Mouse (Mus musculus): ENCODE data around the gene Frmd4b. TPM values are rescaled to one million over a fixed set of nuclear protein-coding genes. Genes with fewer than 3 reads are reported as not detected.

The Frmd4b gene
- polyA plus RNA-seq, 1 experiment from 2014 or later: 13.5 TPM

DNA sequence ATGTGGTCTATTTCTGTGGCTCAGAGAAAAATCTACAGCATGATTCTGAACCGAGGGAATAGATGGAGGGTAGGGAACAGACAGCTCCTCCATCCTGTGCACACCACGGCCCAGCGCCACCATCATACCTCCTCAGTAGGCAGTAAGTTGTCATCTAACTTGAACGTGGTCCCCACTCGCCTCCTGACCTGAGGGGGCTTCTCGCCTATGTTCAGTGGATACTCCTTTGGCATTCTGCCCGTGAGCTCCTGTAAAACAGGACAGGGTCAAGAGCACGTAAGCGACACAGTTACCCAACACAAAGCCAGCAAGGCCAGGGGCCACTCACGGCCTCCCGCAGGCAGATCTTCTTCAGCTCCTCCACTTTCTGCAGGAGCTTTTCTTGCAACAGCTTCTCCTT is 311.0 kb downstream of the Frmd4b start:
- no peak overlapping the region for H3K9ac ChIP-seq (ENCODE audit: low read length)
- ATAC-seq (replicated peaks; ENCODE audit: extremely low read depth, insufficient read depth, low FRiP score): no peak
- no peak overlapping the region for H3K27ac ChIP-seq (ENCODE audit: low read length)

DNA sequence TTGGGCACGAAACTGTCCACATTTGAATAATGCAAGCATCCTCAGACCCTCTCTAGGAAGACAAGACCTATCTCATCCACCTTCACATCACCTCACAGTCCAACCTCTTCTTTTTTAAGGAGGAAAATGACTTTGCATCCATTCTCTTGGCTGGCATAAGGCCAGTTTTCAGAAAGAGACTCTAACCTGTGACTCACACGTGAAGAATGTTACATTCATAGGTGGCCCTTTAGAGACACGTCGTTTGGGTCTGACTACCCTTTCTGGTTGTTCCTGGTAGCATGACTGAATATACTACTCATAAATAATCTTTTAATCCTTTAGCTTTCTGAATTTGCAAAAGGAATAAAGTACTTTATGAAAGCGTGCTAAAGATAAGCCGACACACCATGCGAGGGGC is 311.9 kb downstream of the Frmd4b start:
- Histone ChIP-seq H3K4me3 (ENCODE audit: low read length) (no peak overlapping the region), H3K9me3 (replicated peaks; ENCODE audit: control insufficient read depth, low read length) (no peaks in the 10 kb centered on the region), H3K36me3 (ENCODE audit: control insufficient read depth, insufficient read depth) (peaks cover 5% of the 10 kb centered on the region; the same call in 1 of the 2 replicates), H3K4me1 (ENCODE audit: control insufficient read depth, insufficient read depth, low read length) (peaks cover 11% of the 10 kb centered on the region), H3K9ac (ENCODE audit: low read length) (no peak overlapping the region), H3K4me2 (ENCODE audit: low read depth, low read length) (no peak overlapping the region), H3K27ac (ENCODE audit: low read length) (no peak overlapping the region), H3K27me3 (ENCODE audit: control insufficient read depth, insufficient read depth, low read length) (no peaks in the 10 kb centered on the region)
- no peak for ATAC-seq (replicated peaks; ENCODE audit: extremely low read depth, insufficient read depth, low FRiP score)
- WGBS: 67% methylated on average over 7 of the region's 7 CpGs

More for the DNA sequence above, 311.0 kb downstream of the Frmd4b start:
- Histone ChIP-seq H3K4me2 (ENCODE audit: low read depth, low read length) (no peak overlapping the region), H3K9me3 (replicated peaks; ENCODE audit: control insufficient read depth, low read length) (no peaks in the 10 kb centered on the region), H3K4me1 (ENCODE audit: control insufficient read depth, insufficient read depth, low read length) (peaks cover 20% of the 10 kb centered on the region), H3K36me3 (ENCODE audit: control insufficient read depth, insufficient read depth) (peaks cover 5% of the 10 kb centered on the region; the same call in 1 of the 2 replicates), H3K27me3 (ENCODE audit: control insufficient read depth, insufficient read depth, low read length) (no peaks in the 10 kb centered on the region), H3K4me3 (ENCODE audit: low read length) (no peak overlapping the region)
- 87% methylated on average over 11 of the region's 11 CpGs for WGBS

DNA sequence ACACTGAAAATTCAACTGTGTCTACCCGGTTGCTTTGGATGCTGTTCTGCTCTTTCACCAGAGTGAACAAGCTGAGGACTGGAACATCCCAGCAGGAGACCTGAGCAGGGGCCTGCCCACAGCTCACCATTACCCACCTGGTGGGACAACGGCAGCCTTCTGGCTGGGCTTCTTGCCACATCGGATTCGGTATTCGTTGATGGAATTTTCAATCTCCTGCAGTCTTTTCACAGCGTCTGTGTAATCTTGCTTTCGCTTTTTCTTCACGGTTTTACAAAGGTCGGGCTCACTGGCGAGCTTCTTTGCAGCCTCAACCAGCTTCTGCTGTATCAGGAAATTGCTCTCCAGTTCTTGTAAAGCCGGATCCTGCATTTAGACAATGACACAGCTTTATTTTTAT is 312.3 kb downstream of the Frmd4b start:
- H3K36me3 ChIP-seq (ENCODE audit: control insufficient read depth, insufficient read depth): peaks cover 5% of the 10 kb centered on the region; the same call in 1 of the 2 replicates
- WGBS: 52% methylated on average over 11 of the region's 11 CpGs
- no peak for ATAC-seq (replicated peaks; ENCODE audit: extremely low read depth, insufficient read depth, low FRiP score)
- no peaks in the 10 kb centered on the region for H3K27me3 ChIP-seq (ENCODE audit: control insufficient read depth, insufficient read depth, low read length)
- H3K9ac ChIP-seq (ENCODE audit: low read length): no peak overlapping the region
- peaks cover 9% of the 10 kb centered on the region for H3K4me1 ChIP-seq (ENCODE audit: control insufficient read depth, insufficient read depth, low read length)
- no peak overlapping the region for H3K27ac ChIP-seq (ENCODE audit: low read length)
- H3K4me3 ChIP-seq (ENCODE audit: low read length): no peak overlapping the region
- H3K4me2 ChIP-seq (ENCODE audit: low read depth, low read length): peak overlapping the region; percentile 4; the same call in 1 of the 2 replicates
- H3K9me3 ChIP-seq (replicated peaks; ENCODE audit: control insufficient read depth, low read length): no peaks in the 10 kb centered on the region

GRCm38 (mm10) chr6:97303277-97304109 is 313.8 kb downstream of the Frmd4b start:
- Histone ChIP-seq H3K27me3 (ENCODE audit: control insufficient read depth, insufficient read depth, low read length) (no peaks in the 10 kb centered on the region), H3K27ac (ENCODE audit: low read length) (no peak overlapping the region), H3K9me3 (replicated peaks; ENCODE audit: control insufficient read depth, low read length) (no peaks in the 10 kb centered on the region), H3K4me1 (ENCODE audit: control insufficient read depth, insufficient read depth, low read length) (peaks cover 7% of the 10 kb centered on the region), H3K4me3 (ENCODE audit: low read length) (no peak overlapping the region), H3K36me3 (ENCODE audit: control insufficient read depth, insufficient read depth) (peaks cover 5% of the 10 kb centered on the region; the same call in 1 of the 2 replicates), H3K9ac (ENCODE audit: low read length) (no peak overlapping the region), H3K4me2 (ENCODE audit: low read depth, low read length) (no peak overlapping the region)
- 84% methylated on average over 9 of the region's 9 CpGs for WGBS
- ATAC-seq (replicated peaks; ENCODE audit: extremely low read depth, insufficient read depth, low FRiP score): no peak

DNA sequence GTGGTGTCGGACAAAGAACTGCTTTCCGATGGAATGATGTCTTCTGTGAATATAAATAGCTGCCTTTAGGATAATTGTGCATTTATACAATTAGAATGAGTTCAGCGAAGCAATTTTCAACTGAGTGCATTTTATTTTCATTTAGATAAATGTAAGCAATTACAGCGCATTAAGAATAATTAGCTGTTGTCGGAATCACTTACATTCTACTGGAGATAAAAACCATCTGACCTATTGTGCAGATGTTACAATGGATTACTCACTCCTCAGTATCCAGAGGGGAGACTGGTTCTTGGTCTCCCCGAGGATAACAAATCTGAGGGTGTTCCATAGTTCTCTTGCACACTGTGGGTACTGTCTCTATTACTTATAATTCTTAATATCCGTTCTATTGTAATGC is 315.0 kb downstream of the Frmd4b start:
- Histone ChIP-seq H3K4me2 (ENCODE audit: low read depth, low read length) (no peak overlapping the region), H3K27me3 (ENCODE audit: control insufficient read depth, insufficient read depth, low read length) (no peaks in the 10 kb centered on the region), H3K36me3 (ENCODE audit: control insufficient read depth, insufficient read depth) (peaks cover 6% of the 10 kb centered on the region; the same call in 1 of the 2 replicates), H3K9me3 (replicated peaks; ENCODE audit: control insufficient read depth, low read length) (no peaks in the 10 kb centered on the region), H3K4me1 (ENCODE audit: control insufficient read depth, insufficient read depth, low read length) (peaks cover 7% of the 10 kb centered on the region), H3K27ac (ENCODE audit: low read length) (no peak overlapping the region), H3K4me3 (ENCODE audit: low read length) (no peak overlapping the region), H3K9ac (ENCODE audit: low read length) (no peak overlapping the region)
- no peak for ATAC-seq (replicated peaks; ENCODE audit: extremely low read depth, insufficient read depth, low FRiP score)
- WGBS: 83% methylated on average over 7 of the region's 7 CpGs

DNA sequence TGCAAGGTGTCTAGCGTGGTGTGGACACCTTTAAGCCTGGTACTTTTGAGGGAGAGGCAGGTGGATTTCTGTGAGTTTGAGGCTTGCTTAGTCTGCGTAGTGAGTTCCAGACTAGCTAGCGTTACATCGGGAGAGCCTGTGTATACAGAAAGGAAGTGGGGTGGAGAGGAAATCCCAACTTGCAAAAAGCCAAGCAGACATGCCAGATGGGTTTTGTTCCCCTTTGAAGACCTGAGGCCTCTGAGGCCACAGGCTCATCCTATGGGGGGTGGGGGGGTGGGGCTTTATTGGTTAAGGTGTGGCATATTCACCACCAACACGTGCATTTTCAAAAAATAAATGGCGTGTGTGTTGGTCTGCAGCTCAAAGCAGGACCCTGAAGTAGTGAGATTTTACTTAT is 316.7 kb downstream of the Frmd4b start:
- Histone ChIP-seq H3K36me3 (ENCODE audit: control insufficient read depth, insufficient read depth) (peaks cover 15% of the 10 kb centered on the region), H3K4me1 (ENCODE audit: control insufficient read depth, insufficient read depth, low read length) (peaks cover 8% of the 10 kb centered on the region)

GRCm38 (mm10) chr6:97300180-97300579 is 317.2 kb downstream of the Frmd4b start:
- Histone ChIP-seq H3K36me3 (ENCODE audit: control insufficient read depth, insufficient read depth) (peaks cover 19% of the 10 kb centered on the region), H3K4me2 (ENCODE audit: low read depth, low read length) (no peak overlapping the region), H3K9ac (ENCODE audit: low read length) (no peak overlapping the region), H3K9me3 (replicated peaks; ENCODE audit: control insufficient read depth, low read length) (no peaks in the 10 kb centered on the region), H3K4me3 (ENCODE audit: low read length) (no peak overlapping the region), H3K27ac (ENCODE audit: low read length) (no peak overlapping the region), H3K27me3 (ENCODE audit: control insufficient read depth, insufficient read depth, low read length) (no peaks in the 10 kb centered on the region), H3K4me1 (ENCODE audit: control insufficient read depth, insufficient read depth, low read length) (peaks cover 3% of the 10 kb centered on the region; the same call in 1 of the 2 replicates)
- no peak for ATAC-seq (replicated peaks; ENCODE audit: extremely low read depth, insufficient read depth, low FRiP score)
- WGBS: 93% methylated on average over 6 of the region's 6 CpGs

More for the DNA sequence above, 316.7 kb downstream of the Frmd4b start:
- WGBS: 78% methylated on average over 6 of the region's 6 CpGs
- H3K4me2 ChIP-seq (ENCODE audit: low read depth, low read length): no peak overlapping the region
- ATAC-seq (replicated peaks; ENCODE audit: extremely low read depth, insufficient read depth, low FRiP score): peak; percentile 37; the same call in 1 of the 2 replicates
- H3K9ac ChIP-seq (ENCODE audit: low read length): no peak overlapping the region
- H3K27me3 ChIP-seq (ENCODE audit: control insufficient read depth, insufficient read depth, low read length): no peaks in the 10 kb centered on the region
- H3K27ac ChIP-seq (ENCODE audit: low read length): no peak overlapping the region
- no peaks in the 10 kb centered on the region for H3K9me3 ChIP-seq (replicated peaks; ENCODE audit: control insufficient read depth, low read length)
- H3K4me3 ChIP-seq (ENCODE audit: low read length): no peak overlapping the region

DNA sequence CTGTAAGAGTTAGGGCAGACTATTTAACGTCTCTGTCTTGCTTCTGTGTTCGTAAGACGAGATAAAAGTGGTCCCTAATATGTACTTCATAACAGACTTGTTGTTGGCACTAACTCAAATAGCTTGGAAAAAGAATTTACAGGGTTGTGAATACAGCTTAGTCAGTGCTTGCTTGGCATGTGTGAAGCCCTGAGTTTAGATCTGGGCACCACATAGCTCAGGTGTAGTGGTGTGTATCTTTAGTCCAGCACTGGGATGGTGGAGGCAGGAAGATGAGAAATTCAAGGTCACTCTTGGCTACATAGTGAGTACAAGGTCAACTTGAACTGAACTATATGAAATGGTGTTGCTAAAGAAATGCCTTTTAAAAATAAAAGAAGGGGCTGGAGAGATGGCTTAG is 320.2 kb downstream of the Frmd4b start:
- Histone ChIP-seq H3K4me2 (ENCODE audit: low read depth, low read length) (no peak overlapping the region), H3K9me3 (replicated peaks; ENCODE audit: control insufficient read depth, low read length) (no peaks in the 10 kb centered on the region), H3K9ac (ENCODE audit: low read length) (no peak overlapping the region), H3K4me1 (ENCODE audit: control insufficient read depth, insufficient read depth, low read length) (peaks cover 11% of the 10 kb centered on the region), H3K36me3 (ENCODE audit: control insufficient read depth, insufficient read depth) (peaks cover 15% of the 10 kb centered on the region), H3K27ac (ENCODE audit: low read length) (no peak overlapping the region), H3K27me3 (ENCODE audit: control insufficient read depth, insufficient read depth, low read length) (no peaks in the 10 kb centered on the region), H3K4me3 (ENCODE audit: low read length) (no peak overlapping the region)
- WGBS: 47% methylated on average over 3 of the region's 3 CpGs
- ATAC-seq (replicated peaks; ENCODE audit: extremely low read depth, insufficient read depth, low FRiP score): no peak

DNA sequence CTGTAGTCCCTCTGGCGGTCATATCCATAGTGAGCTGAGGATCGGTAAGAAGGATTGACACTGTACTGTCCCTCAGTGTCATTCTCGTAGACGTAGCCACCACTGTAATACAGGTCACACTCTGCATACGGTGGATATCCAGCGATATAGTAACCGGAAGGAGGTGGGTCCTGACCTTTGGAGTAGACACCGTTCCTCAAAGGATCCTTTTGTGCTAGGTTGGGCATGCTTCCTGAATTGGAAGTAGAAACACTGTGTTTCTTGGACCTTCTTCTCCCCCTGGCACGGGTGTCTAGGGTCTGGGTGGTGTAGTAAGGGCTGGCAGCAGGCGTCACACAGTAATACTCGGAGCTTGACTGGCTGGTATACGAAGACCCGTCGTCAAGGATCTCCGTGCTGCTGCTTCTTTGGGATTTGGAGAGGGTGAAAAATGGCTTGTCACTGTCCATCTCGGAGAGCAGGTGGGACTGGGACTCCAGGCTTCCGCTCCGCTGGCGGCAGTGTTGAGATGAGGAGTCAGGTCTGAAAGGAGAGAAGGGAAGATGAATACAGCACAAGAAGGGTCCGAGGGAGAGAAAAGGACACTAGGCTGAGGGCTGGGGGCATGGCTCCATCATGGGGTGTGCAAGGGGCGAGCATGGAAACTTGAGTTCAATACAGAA is 321.3 kb downstream of the Frmd4b start:
- 93% methylated on average over 21 of the region's 21 CpGs for WGBS
- no peak overlapping the region for H3K4me3 ChIP-seq (ENCODE audit: low read length)
- no peaks in the 10 kb centered on the region for H3K9me3 ChIP-seq (replicated peaks; ENCODE audit: control insufficient read depth, low read length)
- H3K4me2 ChIP-seq (ENCODE audit: low read depth, low read length): no peak overlapping the region
- no peak overlapping the region for H3K27ac ChIP-seq (ENCODE audit: low read length)
- H3K27me3 ChIP-seq (ENCODE audit: control insufficient read depth, insufficient read depth, low read length): no peaks in the 10 kb centered on the region
- H3K9ac ChIP-seq (ENCODE audit: low read length): no peak overlapping the region
- H3K36me3 ChIP-seq (ENCODE audit: control insufficient read depth, insufficient read depth): peaks cover 15% of the 10 kb centered on the region
- ATAC-seq (replicated peaks; ENCODE audit: extremely low read depth, insufficient read depth, low FRiP score): no peak
- H3K4me1 ChIP-seq (ENCODE audit: control insufficient read depth, insufficient read depth, low read length): peaks cover 18% of the 10 kb centered on the region
